Mouse (Mus musculus): Measurements from ENCODE around the gene Ywhab. TPM values are rescaled to one million over a fixed set of nuclear protein-coding genes. Genes with fewer than 3 reads are reported as not detected.

The Ywhab gene
- total RNA-seq, 2 experiments from 2014 or later = 25.1 to 49.6 TPM

- ATAC-seq (replicated peaks; ENCODE audit: low FRiP score, poor library complexity, severe bottlenecking) = no peak
Observed at GRCm38 (mm10) chr2:164007547-164007946, 12.8 kb downstream of the Ywhab start.

- ATAC-seq (replicated peaks; ENCODE audit: low FRiP score, poor library complexity, severe bottlenecking) = no peak
Observed at GRCm38 (mm10) chr2:164007987-164008545, 13.3 kb downstream of the Ywhab start.

- ATAC-seq (replicated peaks; ENCODE audit: low FRiP score, poor library complexity, severe bottlenecking) = no peak
Observed at GRCm38 (mm10) chr2:164009227-164009626, 14.5 kb downstream of the Ywhab start.

- ATAC-seq (replicated peaks; ENCODE audit: low FRiP score, poor library complexity, severe bottlenecking) = no peak
Observed at GRCm38 (mm10) chr2:164010496-164010895, 15.7 kb downstream of the Ywhab start.

GRCm38 (mm10) chr2:164010944-164011343 is 16.2 kb downstream of the Ywhab start:
- no peak for ATAC-seq (replicated peaks; ENCODE audit: low FRiP score, poor library complexity, severe bottlenecking)

GRCm38 (mm10) chr2:164015304-164015703 is 20.5 kb downstream of the Ywhab start:
- no peak for ATAC-seq (replicated peaks; ENCODE audit: low FRiP score, poor library complexity, severe bottlenecking)

- ATAC-seq (replicated peaks; ENCODE audit: low FRiP score, poor library complexity, severe bottlenecking) = no peak
Observed at GRCm38 (mm10) chr2:164018910-164019309, 24.1 kb downstream of the Ywhab start.

- no peak for ATAC-seq (replicated peaks; ENCODE audit: low FRiP score, poor library complexity, severe bottlenecking)
Observed at GRCm38 (mm10) chr2:164019943-164020342, 25.2 kb downstream of the Ywhab start.

- ATAC-seq (replicated peaks; ENCODE audit: low FRiP score, poor library complexity, severe bottlenecking) = no peak
Observed at GRCm38 (mm10) chr2:164022104-164022503, 27.3 kb downstream of the Ywhab start.

- ATAC-seq (replicated peaks; ENCODE audit: low FRiP score, poor library complexity, severe bottlenecking) = no peak
Observed at GRCm38 (mm10) chr2:164025150-164025549, 30.4 kb downstream of the Ywhab start, which contains the start of gene Pabpc1l. TSS of gene Pabpc1l (plus strand) at chr2:164025450.

GRCm38 (mm10) chr2:164031147-164031546 is 36.4 kb downstream of the Ywhab start:
- no peak for ATAC-seq (replicated peaks; ENCODE audit: low FRiP score, poor library complexity, severe bottlenecking)

- ATAC-seq (replicated peaks; ENCODE audit: low FRiP score, poor library complexity, severe bottlenecking) = no peak
Observed at GRCm38 (mm10) chr2:164032973-164033372, 38.2 kb downstream of the Ywhab start.

- ATAC-seq (replicated peaks; ENCODE audit: low FRiP score, poor library complexity, severe bottlenecking) = no peak; the same call in 1 of the 2 replicates
Observed at GRCm38 (mm10) chr2:164036520-164037019, 41.8 kb downstream of the Ywhab start.

GRCm38 (mm10) chr2:164038407-164039028 is 43.8 kb downstream of the Ywhab start:
- ATAC-seq (replicated peaks; ENCODE audit: low FRiP score, poor library complexity, severe bottlenecking) = no peak

- no peak for ATAC-seq (replicated peaks; ENCODE audit: low FRiP score, poor library complexity, severe bottlenecking)
Observed at GRCm38 (mm10) chr2:164040949-164041348, 46.2 kb downstream of the Ywhab start.

- ATAC-seq (replicated peaks; ENCODE audit: low FRiP score, poor library complexity, severe bottlenecking) = no peak
Observed at GRCm38 (mm10) chr2:164041523-164041922, 46.8 kb downstream of the Ywhab start.

- ATAC-seq (replicated peaks; ENCODE audit: low FRiP score, poor library complexity, severe bottlenecking) = peak; percentile 62; the same call in 1 of the 2 replicates
Observed at GRCm38 (mm10) chr2:164047197-164047690, 52.5 kb downstream of the Ywhab start.

GRCm38 (mm10) chr2:164053767-164054166 is 59.0 kb downstream of the Ywhab start:
- no peak for ATAC-seq (replicated peaks; ENCODE audit: low FRiP score, poor library complexity, severe bottlenecking)

GRCm38 (mm10) chr2:164054671-164055070 is 59.9 kb downstream of the Ywhab start:
- no peak for ATAC-seq (replicated peaks; ENCODE audit: low FRiP score, poor library complexity, severe bottlenecking)

GRCm38 (mm10) chr2:164059634-164060235 is 65.0 kb downstream of the Ywhab start:
- ATAC-seq (replicated peaks; ENCODE audit: low FRiP score, poor library complexity, severe bottlenecking) = no peak

Data from erythroblast, adult 5-6 weeks (primary cell).